Mouse (Mus musculus): ENCODE measurements around the gene Mfsd8. TPM values are rescaled to one million over a fixed set of nuclear protein-coding genes. Genes with fewer than 3 reads are reported as not detected.
"Not testable (repeated sequence)": the region's sequence is repeated elsewhere in the genome, so short reads cannot be mapped to it uniquely, and the experiment has no call there.

Gene Mfsd8
- polyA plus RNA-seq (2015; fragmentation: Nextera tagmentation; extraction: Ambion mirVana): 11.7 and 12.2 TPM in 2 replicates

- H3K4me2 ChIP-seq (replicated peaks): peak within 1 kb of the TSS; percentile 61
- peak within 1 kb of the TSS; percentile 76 for H3K9ac ChIP-seq (replicated peaks)
- H3K4me3 ChIP-seq (replicated peaks): peak within 1 kb of the TSS; percentile 50
- not testable (repeated sequence) for H3K9me3 ChIP-seq; H3K36me3 ChIP-seq; H3K4me1 ChIP-seq (replicated peaks); H3K27me3 ChIP-seq
- under 1% methylated on average over 39 of the region's 39 CpGs for WGBS
- peak; percentile 99 for ATAC-seq
- peak within 1 kb of the TSS; percentile 86 for H3K27ac ChIP-seq
These were observed at the start of gene Mfsd8 for GRCm38 (mm10) chr3:40846473-40846956. Mfsd8 (minus strand) TSS chr3:40846886.

- ATAC-seq, H3K9me3 ChIP-seq, H3K27me3 ChIP-seq, H3K36me3 ChIP-seq: not testable (repeated sequence)
- Histone ChIP-seq H3K4me2 (replicated peaks) (peak overlapping the region; percentile 67), H3K27ac (peak overlapping the region; percentile 64), H3K9ac (replicated peaks) (peak overlapping the region; percentile 80), H3K4me3 (replicated peaks) (peak overlapping the region; percentile 57), H3K4me1 (replicated peaks) (peaks cover 11% of the 10 kb centered on the region)
- WGBS: 2% methylated on average over 21 of the region's 24 CpGs
These were observed 47.6 kb upstream of the Mfsd8 start for GRCm38 (mm10) chr3:40894336-40894735.

DNA sequence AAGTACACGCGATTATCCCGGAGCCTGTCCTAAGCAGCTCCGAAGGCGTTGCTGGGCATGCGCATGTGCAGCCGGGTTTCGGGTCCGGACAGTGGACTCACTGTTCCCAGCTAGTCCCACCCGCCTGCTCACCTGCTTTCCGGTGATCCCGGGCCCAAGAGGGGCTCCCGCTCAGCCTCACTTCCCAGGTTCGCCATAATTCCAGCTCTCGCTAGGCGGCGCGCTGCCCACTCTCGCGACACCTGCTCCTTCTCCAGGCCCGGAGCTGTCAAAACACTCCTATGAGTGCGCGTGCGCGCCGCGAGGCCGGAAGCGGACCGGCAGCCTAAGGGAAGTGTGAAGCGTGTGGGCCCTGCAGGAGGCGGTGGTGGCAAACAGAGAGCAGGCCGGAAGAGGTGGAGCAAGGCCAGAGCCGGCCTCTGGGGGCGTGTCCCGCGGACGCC, 47.2 kb upstream of the Mfsd8 start:
- Histone ChIP-seq H3K4me1 (replicated peaks) (peaks cover 11% of the 10 kb centered on the region), H3K27ac (peak overlapping the region; percentile 73), H3K9ac (replicated peaks) (peak overlapping the region; percentile 68), H3K4me2 (replicated peaks) (peak overlapping the region; percentile 67), H3K4me3 (replicated peaks) (peak overlapping the region; percentile 57)
- H3K9me3 ChIP-seq, H3K36me3 ChIP-seq, H3K27me3 ChIP-seq: not testable (repeated sequence)
- peak; percentile 100 for ATAC-seq
- WGBS: 0% methylated on average over 38 of the region's 38 CpGs

DNA sequence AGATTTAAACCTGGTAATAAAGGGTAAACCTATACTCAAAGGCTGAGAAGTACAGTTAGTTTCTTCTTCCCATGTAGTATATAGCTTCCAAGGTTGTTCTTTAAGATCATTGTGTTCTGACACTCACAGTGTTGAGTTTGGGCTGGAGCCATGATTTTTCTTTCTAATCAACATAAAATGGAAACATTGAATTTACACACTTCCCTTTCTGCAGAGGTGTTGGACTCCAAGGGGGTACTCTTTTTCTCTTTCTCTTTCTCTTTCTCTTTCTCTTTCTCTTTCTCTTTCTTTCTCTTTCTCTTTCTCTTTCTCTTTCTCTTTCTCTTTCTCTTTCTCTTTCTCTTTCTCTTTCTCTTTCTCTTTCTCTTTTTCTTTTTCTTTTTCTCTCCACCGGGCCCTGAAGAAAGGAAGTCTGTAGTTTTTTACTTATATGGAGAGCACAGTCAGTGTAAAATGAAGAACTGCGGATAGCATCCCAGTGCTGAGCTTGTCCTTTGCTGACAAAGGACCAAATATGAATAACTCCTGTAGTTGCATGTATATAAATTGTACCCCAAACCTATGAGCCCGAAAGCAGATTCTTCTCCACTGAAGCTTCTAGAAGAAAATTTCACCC, 6.5 kb upstream of the Mfsd8 start:
- not testable (repeated sequence) for H3K27me3 ChIP-seq; H3K4me1 ChIP-seq (replicated peaks); H3K9ac ChIP-seq (replicated peaks); H3K36me3 ChIP-seq; ATAC-seq; H3K4me2 ChIP-seq (replicated peaks); H3K9me3 ChIP-seq; H3K4me3 ChIP-seq (replicated peaks); H3K27ac ChIP-seq
- 96% methylated on average over 3 of the region's 3 CpGs for WGBS

- not testable (repeated sequence) for H3K9me3 ChIP-seq; ATAC-seq; H3K27ac ChIP-seq; H3K36me3 ChIP-seq; H3K9ac ChIP-seq (replicated peaks); H3K4me1 ChIP-seq (replicated peaks); H3K4me3 ChIP-seq (replicated peaks); H3K27me3 ChIP-seq
- 90% methylated on average over 2 of the region's 2 CpGs for WGBS
- H3K4me2 ChIP-seq (replicated peaks): peak overlapping the region; percentile 61
These were observed 1.2 kb upstream of the Mfsd8 start for GRCm38 (mm10) chr3:40847936-40848335.

DNA sequence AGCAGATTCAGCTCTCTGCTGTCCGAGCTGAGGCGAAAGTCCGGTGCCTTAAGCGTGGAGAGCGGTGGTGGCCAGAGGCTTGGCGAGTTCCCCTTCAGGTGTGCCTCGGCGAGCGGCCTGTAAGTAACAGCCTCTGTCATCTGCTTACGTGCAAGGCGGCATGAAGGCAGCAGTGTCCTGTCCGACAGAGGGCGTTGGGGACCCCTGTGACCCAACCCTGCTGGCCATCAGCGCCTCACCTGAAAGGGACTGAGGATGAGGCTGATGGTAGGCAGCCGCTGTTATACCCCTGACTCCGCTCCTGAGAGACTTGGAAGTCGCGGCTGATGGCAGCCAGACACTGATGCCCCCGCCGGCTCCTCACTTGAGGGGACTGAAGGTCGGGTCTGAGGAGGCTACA, 332 bp upstream of the Mfsd8 start:
- peak overlapping the region; percentile 61 for H3K4me2 ChIP-seq (replicated peaks)
- peak overlapping the region; percentile 76 for H3K9ac ChIP-seq (replicated peaks)
- not testable (repeated sequence) for H3K27me3 ChIP-seq; ATAC-seq; H3K36me3 ChIP-seq; H3K4me1 ChIP-seq (replicated peaks); H3K9me3 ChIP-seq
- WGBS: under 1% methylated on average over 17 of the region's 21 CpGs
- H3K27ac ChIP-seq: peak overlapping the region; percentile 31
- peak overlapping the region; percentile 50 for H3K4me3 ChIP-seq (replicated peaks)

DNA sequence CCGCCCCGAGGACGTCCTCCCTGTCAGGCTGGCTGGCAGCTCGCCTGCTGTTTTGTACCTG, 101 bp upstream of the Mfsd8 start, which contains the start of gene Abhd18:
Gene Abhd18, plus strand, starts transcription at position 14 of the 61 bp plus-strand sequence.
- not testable (repeated sequence) for H3K36me3 ChIP-seq; ATAC-seq; H3K4me1 ChIP-seq (replicated peaks); H3K27me3 ChIP-seq; H3K9me3 ChIP-seq
- Histone ChIP-seq H3K9ac (replicated peaks) (peak within 1 kb of the TSS; percentile 76), H3K27ac (peak within 1 kb of the TSS; percentile 86), H3K4me2 (replicated peaks) (peak within 1 kb of the TSS; percentile 61), H3K4me3 (replicated peaks) (peak within 1 kb of the TSS; percentile 50)
- WGBS: 0% methylated on average over 3 of the region's 4 CpGs

DNA sequence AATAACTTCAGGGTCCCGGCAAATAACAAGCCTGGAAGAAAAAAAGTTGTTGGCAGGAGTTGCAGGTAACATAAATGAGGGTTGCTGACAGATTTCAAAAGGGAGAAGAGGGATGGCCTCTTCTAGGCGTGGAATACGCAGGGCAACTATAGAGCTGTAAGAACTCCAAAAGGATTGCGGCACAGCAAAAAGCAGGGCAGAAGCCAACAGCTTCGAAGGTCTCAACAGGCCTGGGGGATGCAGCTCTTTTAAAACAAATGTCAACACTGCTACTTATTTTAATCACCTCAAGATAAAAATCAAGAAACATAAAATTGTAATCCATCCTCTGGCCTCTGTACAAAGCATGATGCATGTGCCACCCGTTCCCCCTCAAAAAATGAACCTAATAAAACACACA, 1.2 kb downstream of the Mfsd8 start:
- not testable (repeated sequence) for H3K36me3 ChIP-seq; H3K9me3 ChIP-seq; H3K27me3 ChIP-seq; H3K27ac ChIP-seq; H3K4me1 ChIP-seq (replicated peaks); ATAC-seq
- Histone ChIP-seq H3K9ac (replicated peaks) (peak overlapping the region; percentile 64; the same call in 1 of the 2 replicates), H3K4me3 (replicated peaks) (peak overlapping the region; percentile 50), H3K4me2 (replicated peaks) (peak overlapping the region; percentile 60)
- 78% methylated on average over 6 of the region's 6 CpGs for WGBS

GRCm38 (mm10) chr3:40813275-40813674, 33.4 kb downstream of the Mfsd8 start:
- Histone ChIP-seq H3K36me3 (peaks cover 54% of the 10 kb centered on the region), H3K27ac (no peak overlapping the region), H3K27me3 (no peaks in the 10 kb centered on the region), H3K9ac (replicated peaks) (no peak overlapping the region), H3K4me1 (replicated peaks) (no peaks in the 10 kb centered on the region), H3K4me3 (replicated peaks) (no peak overlapping the region), H3K4me2 (replicated peaks) (no peak overlapping the region), H3K9me3 (no peaks in the 10 kb centered on the region)
- 88% methylated on average over 2 of the region's 2 CpGs for WGBS
- ATAC-seq: no peak

DNA sequence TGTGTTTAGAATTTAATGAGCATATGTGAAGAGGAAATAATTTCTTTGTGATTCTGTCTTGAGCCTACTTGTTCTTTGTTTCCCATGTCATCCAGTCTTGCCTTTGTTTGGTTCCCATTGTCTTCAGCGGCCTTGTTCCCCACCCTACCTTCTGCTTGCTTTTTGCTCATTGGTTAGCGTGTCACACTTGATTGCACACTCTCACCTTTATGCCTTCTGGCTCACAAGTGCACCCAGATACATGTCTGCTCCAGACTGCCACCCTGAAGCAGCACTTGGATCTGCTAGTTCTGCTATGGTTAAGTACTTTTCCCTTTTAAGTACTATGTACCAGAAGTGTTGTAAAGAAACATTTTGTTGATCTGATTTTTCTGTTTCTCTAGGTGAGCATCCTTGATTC, 36.8 kb downstream of the Mfsd8 start:
- Histone ChIP-seq H3K27me3 (no peaks in the 10 kb centered on the region), H3K27ac (no peak overlapping the region), H3K4me3 (replicated peaks) (no peak overlapping the region), H3K4me2 (replicated peaks) (no peak overlapping the region), H3K4me1 (replicated peaks) (no peaks in the 10 kb centered on the region), H3K36me3 (peaks cover 53% of the 10 kb centered on the region), H3K9me3 (no peaks in the 10 kb centered on the region), H3K9ac (replicated peaks) (no peak overlapping the region)
- WGBS: 56% methylated on average over 2 of the region's 2 CpGs
- no peak for ATAC-seq

DNA sequence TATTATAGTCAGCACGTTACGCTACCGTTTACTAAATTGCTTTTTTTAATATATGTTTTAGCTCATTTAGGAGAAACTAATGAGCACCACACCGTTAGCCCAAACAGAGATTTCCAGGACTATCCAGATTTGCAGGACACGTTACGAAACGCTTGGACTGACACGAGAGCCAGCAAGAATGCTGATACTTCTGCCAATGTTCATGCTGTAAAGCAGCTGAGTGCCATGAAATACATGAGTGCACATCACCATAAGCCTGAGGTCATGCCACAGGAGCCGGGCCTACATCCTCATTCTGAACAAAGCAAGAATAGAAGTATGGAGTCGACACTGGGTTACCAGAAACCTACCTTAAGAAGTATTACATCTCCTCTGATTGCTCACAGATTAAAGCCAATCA, 38.0 kb downstream of the Mfsd8 start:
- no peaks in the 10 kb centered on the region for H3K27me3 ChIP-seq
- H3K9ac ChIP-seq (replicated peaks): no peak overlapping the region
- WGBS: 93% methylated on average over 10 of the region's 10 CpGs
- no peak for ATAC-seq
- no peaks in the 10 kb centered on the region for H3K9me3 ChIP-seq
- H3K4me2 ChIP-seq (replicated peaks): no peak overlapping the region
- H3K27ac ChIP-seq: no peak overlapping the region
- H3K4me3 ChIP-seq (replicated peaks): no peak overlapping the region
- H3K36me3 ChIP-seq: peaks cover 46% of the 10 kb centered on the region
- H3K4me1 ChIP-seq (replicated peaks): no peaks in the 10 kb centered on the region

DNA sequence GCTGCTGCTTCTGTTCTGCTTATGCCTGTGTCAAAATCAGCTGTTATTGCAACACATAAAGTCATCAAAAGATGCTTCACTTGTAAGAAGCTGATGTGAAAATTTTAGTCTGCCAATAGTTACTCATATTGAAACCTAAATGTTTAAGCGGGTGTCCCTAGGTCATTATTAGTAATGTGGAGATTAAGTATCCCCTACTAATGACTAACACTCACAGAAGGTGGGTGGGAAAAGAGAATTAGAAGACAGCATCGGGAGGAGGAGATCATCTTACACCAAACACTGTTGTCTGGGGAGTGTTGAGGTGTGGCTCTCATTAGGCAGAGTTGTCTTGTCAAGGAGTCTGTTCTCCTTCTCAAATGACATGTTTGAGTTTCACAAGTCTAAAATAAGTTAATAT, 39.8 kb downstream of the Mfsd8 start:
- Histone ChIP-seq H3K36me3 (peaks cover 37% of the 10 kb centered on the region), H3K4me2 (replicated peaks) (no peak overlapping the region), H3K4me3 (replicated peaks) (no peak overlapping the region), H3K9ac (replicated peaks) (no peak overlapping the region), H3K4me1 (replicated peaks) (peaks cover 2% of the 10 kb centered on the region), H3K27me3 (no peaks in the 10 kb centered on the region), H3K9me3 (no peaks in the 10 kb centered on the region), H3K27ac (no peak overlapping the region)
- 74% methylated on average over 2 of the region's 2 CpGs for WGBS
- ATAC-seq: no peak

- Histone ChIP-seq H3K9ac (replicated peaks) (peak overlapping the region; percentile 86), H3K36me3 (peaks cover 9% of the 10 kb centered on the region), H3K4me3 (replicated peaks) (peak overlapping the region; percentile 91), H3K27me3 (no peaks in the 10 kb centered on the region), H3K27ac (peak overlapping the region; percentile 31; the same call in 1 of the 2 replicates), H3K4me2 (replicated peaks) (peak overlapping the region; percentile 98), H3K9me3 (no peaks in the 10 kb centered on the region), H3K4me1 (replicated peaks) (peaks cover 20% of the 10 kb centered on the region)
- ATAC-seq: no peak
- 0% methylated on average over 35 of the region's 37 CpGs for WGBS
These were observed 46.3 kb downstream of the Mfsd8 start for GRCm38 (mm10) chr3:40800373-40800823.

Data from midbrain, embryonic 13.5 days (tissue).